Mouse (Mus musculus) ovary, postnatal 36 days (tissue): ENCODE measurements at regions not wholly inside any gene's neighbourhood (a gene's known extent, or its start where the extent isn't known, plus 50 kb on each side); places are given as distances from the start of the nearest gene placed in this dataset.
A peak's percentile ranks its signal among the peaks of the same experiment; 100 is the strongest.

Source experiments
- DNase-seq: peaks from one replicate; pipeline ENCODE4 v3.0.0; 2022; ENCODE audit warnings: low spot score, mixed read lengths

DNA sequence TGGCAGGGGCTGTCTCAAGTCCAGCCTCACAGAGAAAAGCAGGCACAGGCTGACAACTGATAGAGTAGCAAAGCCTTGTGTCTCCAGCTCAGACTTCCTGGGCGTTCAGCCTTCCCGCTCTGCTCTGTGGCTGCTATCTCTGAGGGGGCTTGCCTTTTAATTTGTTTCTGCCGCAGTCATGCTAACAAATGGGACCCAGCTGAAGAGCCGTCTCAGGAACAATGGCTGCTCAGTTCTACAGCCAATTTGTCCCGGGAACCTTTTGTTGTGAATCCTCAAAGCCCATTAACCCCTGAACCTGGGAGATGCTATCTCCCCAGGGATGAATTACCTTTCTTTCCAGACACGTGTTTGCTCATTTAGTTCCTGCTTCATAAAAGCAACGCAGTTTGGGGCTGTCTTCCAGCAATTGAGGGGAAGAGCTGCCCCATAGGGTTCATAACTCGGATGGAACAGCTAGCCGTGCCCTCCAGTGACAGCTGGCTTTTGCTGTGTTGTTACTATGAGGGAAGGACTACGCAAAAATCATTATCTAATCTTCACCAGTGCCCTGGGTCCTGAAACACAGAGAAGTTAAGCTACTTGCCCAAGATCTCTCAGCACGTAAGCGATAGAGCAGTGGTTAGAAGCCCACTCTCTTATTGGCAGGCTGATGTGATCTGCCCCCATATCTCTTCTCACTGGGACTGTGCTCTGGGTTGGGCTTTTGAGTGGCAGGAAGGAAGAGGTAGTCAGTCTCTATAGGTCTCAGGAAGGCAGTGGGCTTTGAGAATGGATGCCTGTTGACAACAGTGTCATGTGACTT lies 240.9 kb downstream of the Rybp start:
- no peak for DNase-seq

DNA sequence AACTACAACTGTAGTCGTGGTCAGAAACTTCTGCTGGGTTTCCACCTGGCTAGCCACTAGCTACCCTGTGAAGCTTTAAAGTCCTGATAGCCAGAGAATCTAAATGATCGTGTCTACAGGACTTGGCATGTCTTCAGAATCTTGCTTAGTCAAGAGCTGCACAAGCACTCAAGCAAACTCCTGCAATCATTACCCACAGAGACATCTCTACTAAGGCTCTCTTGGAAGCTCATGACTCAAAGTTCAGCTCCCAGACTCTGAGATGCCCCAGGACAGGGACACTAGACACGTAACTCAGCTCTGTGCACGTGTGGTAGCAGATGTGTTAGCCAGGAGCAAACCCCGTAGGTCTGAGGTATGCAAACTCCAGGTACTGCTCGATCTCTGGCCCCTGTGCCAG lies 242.2 kb downstream of the Rybp start:
- no peak for DNase-seq

DNA sequence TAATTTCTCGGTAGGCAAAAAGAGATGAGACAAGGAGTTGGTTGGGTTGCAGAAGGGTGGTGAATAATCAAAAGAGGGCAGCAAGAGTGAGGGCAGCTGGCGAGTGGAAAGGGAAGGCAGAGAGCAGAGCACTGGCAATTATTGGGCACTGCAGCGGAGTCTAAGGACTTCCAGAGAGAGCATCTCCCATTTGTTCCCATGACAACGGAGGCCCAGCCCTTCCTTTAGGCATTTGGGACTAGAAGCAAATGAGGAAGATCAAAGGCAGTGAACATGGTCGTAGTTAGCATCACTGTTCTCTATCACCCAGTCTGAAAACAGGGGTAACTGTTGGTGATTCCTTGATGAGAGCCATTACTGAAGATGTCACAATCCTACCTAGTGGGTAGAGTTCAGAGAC lies 246.1 kb downstream of the Rybp start:
- DNase-seq: no peak

DNA sequence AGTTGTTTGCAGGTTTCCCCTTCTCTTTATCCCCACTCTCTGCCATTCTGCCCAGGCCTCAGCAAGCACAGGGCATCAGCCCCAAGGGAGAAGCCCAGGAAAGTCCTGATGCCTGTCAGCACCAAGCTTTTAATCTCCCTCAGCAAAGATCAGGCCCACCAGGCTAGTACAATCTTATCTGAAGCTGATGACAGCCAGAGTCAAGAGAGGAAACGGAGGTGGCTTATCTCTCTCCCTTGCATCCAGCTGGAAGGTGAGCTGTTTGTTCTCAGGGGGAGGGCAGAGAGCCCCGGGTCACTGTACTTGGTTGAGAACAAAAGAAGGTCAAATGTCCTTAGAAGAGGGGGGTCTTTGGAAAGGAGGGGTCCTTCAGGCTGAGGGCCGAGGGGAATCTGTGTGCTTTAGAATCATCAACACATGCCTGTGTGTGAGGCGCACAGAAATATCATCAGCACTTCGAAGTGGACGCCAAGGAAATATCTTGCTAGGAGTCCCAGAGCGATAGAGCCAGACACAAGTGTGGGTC lies 246.8 kb downstream of the Rybp start:
- DNase-seq: no peak

DNA sequence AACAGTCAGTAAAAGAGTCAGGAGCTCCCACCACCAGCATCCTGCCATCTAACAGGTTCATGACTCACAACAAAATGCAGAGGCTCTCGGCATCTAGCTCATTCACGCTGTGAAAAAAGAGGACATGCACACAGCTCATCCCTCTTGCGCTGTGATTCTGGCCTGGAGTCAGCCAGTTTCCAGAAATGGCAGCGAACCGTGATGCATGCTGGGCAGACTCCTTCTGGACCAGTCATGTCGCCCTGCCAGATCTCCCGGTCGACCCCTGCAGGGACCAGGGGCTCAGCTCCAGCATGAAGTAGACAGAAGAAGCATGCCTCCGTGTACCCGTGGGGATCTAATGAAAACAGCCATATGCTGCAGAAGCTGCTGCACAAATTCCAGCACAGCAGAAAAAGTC lies 254.6 kb downstream of the Rybp start:
- no peak for DNase-seq

DNA sequence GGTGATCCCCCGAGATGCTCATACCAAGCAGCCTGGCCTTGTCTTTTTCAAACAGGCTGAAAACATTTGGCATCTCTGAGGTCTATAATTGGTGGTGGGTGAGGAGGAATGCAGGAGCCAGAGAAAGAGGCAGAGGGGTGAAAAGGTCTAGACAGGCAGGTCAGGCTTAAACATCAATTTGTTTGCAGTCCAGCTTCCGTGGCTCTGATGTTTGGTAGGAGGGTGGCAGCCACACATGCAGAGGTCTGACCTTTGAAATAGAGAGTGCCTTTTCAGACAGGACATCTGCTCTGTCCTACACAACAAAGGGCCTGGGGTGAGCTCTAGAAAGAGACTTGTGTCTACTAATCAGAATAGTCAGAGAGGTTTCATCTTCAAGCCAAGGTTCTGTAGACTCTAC lies 256.8 kb downstream of the Rybp start:
- DNase-seq: no peak

DNA sequence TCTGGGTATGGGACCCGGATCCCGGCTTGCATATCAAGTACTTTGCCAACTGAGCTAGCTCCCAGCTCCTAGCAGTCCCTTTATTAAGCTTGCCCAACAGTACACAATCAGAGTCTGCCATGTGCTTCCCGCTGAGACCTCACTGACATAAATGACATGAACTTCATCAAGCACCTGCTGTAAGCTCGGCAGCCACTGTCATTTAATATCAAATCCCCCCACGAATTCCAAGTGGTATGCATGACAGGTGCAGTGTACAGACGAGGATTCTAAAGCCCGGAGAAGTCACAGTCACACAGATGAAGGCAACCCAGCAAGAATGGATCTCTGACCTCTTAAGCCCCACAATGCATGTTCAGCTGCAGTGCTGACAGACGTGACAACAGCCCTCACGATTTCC lies 257.3 kb downstream of the Rybp start:
- DNase-seq: no peak

DNA sequence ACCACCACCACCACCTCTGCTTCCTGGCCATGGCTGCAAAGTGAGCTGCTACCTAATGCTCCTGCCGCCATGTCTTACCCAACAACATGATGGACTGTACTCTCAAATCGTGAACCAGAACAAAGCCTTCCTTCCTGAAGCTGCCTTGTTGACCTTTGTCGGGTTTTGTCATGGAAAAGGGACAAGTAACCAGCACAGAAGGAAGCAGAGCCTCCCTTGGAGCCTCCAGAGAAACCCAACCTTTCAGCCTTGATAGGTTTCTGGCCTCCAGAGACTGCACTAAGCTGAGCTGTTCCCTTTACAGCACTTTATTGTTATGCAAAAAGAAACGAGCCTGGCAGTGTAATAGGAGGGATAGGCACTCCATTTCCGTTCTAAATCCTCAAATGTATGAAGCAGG lies 259.8 kb downstream of the Rybp start:
- DNase-seq: no peak

DNA sequence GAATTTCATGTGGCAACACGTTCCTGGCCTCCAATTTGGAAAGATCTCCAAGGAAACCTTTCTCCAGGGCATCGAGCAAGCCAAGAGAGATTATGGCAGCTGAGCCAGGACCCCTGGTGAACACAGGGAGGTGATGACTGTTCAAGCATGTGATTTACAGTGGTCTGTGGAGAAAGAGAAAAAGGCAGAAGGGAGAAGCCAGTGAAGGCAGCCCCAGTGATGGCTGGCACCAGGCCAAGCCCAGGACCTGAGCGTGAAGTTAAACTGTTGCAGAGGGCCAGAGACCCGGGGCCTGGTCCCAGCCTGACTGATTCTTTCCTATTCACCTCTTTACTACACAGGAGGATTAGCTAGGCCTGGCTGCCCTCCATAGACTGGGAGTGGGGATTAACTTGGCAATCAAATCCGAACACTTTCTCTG lies 261.7 kb downstream of the Rybp start:
- no peak for DNase-seq

DNA sequence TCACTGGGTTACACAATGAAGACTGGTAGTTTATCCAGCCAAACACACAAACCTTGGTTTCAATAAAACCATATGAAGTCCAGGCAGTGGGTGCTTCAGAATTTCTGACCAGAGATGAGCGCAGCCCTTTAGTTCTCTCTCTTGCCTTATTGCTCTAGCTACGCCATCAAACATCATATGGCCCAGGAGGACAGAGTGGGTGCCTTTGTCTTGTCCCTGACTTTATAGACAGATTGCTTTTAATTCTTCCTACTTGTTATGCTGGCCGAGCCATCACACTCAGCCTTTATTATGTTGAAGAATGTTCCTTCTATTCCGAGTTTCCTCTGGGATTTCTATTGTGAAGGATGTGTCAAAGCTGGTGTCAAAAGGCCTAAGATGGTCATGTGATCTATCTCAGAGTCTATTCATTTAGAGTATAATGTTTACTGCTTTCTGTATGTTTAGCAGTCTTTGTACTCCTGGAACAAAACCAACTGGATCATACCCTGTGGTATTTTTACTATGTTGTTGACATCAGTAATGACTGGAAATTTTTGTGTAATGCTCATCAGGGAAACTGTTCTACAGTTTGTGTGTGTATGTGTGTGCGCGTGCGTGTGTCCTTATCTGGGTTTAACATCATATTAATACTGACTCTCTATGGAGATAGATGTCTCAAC lies 263.7 kb downstream of the Rybp start:
- no peak for DNase-seq

DNA sequence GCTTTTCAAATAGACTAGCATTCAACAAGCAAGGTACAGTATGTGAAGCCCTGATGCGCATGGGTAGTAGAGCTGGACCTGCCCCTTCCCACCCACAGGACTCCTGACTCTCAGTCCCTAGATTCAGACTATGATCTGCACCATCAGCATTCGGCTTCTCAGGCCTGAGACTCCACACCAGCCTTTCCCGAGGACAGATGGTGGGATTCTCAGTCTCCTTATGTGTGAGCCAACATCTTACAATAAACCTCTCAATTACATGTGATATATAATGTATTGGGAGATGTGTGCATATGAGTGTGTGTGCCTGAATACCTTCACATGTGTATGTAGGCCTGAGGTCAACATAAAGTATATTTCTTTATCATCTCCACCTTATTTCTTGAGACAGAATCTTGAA lies 268.3 kb downstream of the Rybp start:
- DNase-seq: no peak

DNA sequence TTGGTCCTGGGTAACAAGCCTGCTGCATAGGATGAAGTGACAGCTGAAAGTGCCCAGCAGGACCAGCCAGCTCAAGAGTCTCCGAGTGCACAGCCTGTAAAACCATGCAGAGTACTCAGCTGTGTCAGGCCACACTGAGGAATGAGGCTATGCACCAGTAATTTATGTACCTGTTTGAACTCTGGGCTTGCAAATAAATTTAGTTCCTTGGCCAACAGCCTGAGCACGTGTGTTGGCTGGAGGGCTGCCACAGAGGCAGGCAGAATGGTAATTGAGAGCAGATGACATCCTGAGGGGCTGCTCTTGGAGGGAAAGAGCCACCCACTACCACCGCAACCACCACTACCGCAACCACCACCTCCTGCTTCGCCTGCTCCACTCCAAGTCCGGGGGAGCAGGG lies 273.3 kb downstream of the Rybp start:
- peak; percentile 34 for DNase-seq

DNA sequence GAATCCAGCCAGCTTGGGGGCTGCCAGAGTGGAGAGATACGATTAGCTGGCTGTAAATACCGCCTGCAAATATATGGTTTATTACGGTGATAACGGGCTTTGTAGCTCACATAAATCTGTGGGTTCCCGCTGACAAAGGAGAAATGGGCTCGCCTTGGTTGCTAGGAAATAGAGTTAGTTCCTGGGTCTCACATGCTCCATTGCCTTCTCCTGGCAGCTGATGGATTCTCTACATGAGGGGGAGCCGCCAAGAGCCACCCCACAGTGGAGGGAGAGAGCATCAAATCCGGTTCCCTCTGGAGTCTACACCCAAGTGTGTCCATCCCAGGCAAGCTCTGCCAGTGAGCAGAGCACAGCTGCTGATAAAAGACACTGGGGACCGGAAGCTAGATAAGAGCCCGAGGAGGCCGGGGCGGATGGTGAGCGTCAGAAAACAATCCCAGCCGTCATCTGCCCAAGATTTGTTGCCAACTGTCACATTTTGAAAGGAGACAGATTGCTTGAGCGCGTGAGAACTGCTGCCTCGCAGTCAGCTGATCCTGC lies 275.7 kb downstream of the Rybp start:
- peak; percentile 43 for DNase-seq

DNA sequence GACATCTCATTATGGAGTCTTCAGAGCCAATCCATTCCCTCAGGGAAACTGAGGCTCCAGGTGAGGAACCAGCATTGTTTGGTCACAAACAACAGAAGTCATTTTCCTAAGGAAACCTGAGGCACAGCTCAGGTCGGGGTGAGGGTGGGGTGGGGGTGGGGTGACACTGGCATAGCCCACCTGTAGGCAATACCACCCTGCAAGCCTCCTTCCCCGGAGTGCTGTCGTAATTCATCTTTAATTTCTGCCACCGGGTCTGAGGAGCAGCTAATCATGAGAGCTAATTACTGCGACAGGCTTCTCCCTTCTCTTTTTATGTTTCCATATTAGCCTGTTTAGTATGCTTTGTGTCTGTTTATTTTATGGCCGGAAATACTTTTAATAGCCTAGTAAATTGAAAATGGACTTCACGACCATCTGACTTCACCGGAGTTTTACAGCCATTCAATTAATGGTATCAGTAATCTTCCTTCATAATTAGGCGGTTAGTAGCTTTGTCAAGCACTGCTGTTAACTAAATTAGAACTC lies 276.3 kb downstream of the Rybp start:
- DNase-seq: no peak

DNA sequence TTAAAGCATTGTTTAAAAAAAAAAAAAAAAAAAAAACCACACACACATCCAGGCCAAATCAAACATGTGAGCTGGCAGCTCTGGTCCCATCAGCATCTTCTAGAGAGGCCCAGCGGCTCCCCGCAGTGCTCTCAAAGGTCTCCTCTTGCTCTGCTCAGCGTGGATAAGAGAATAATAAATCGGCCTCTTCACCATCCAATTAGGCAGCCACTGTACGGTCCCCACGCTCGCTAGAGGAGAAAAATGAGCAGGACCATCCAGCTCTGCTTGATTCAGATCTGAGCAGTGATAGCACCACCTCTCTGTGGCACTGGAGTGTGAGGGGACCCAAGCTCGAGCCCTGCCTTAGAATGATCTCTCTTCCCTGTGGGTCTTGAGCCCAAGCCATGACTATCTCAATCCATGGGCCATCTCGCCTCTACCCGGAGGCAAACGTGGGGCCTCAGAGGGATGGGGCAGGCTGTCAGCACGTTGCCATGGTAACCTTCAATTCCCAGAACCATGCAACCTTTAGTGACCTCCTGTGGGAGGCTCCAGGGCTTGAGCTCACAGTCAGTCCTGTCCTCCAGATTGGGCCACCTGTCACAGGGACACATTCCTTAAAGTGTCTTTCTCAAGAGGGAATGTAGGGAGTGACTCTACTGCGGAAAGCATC lies 273.6 kb upstream of the Prok2 start:
- DNase-seq: no peak

DNA sequence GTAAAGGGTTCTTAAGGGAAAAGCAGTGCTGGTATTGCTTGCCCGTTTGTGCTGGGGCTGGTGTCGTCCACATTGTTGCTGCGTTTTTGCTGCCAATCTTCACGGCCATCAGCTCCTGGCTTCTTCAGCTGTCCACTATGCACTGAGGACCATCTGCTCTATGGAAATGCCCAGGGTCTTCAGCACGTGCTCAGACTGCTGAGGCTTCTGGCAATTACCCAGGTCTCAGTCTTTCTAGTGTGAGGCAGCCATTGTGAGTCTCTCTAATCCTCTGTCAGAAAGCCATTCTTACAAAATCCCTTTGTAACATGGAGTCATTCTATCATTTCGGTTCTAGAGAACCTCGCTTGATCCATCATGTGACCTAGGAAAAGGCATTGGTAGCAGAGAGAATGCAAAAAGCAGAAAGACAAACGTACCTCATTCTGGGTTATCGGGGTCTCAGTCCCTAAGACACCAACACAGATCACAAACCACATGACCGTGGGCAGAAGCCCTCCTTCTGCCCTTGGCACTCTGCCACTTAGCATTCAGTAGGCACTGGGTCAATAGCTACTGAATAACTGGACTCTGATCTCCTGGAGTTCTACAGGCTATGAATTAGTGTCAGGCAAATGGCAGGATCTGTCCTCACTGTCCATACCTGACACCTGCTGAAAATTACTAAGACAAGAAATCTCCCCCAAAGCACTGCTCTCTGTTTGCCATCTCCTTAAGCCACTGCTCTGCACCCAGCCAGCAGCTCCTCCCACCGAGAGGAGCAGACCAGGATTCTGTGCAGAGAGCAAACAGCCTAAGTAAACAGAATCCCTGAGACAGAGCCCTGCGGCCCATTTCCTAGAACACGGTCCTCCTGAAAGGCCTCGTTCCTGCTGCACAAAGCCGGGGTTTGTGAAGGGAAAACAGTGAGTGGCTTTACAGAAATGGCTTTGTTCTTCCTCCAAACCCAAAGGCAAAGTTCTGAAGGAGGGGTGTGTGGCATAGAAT lies 270.1 kb upstream of the Prok2 start:
- DNase-seq: no peak

DNA sequence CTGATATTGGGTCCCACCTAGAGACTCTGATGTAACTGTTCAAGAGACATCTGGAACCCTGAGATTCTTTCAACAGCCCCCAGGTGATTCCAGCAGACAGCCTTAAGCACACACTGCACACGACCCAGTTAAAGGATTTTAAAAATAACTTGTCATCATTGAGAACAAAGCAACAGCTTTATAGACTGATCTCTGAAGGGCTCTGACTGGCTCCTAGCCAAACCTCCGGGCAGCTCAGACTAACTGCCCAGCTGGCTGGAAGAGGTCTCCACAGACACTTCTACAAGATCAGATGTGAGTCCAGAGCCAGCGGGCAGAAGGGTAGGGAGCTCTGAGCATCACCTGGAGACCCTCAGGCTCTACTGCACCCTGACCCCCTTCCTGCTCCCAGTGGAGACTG lies 267.8 kb upstream of the Prok2 start:
- no peak for DNase-seq

DNA sequence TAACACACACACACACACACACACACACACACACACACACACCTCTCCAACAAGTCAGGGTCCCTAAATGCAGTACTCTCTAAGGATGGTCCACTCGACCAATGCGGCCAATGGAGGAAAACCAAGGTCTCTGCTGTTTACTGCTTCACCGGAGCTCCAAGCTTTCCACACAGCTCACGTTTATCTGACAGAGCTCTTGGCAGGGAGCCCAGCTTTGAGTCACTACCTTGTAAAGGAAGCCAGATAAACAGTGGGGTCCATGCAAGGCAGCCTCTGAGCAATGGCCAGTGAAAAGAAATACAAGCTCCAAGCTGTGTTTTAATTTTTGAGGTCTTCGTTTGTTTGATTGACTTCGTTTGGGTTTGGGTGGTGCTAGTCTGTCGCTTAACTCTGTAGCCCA lies 264.9 kb upstream of the Prok2 start:
- DNase-seq: peak; percentile 82

DNA sequence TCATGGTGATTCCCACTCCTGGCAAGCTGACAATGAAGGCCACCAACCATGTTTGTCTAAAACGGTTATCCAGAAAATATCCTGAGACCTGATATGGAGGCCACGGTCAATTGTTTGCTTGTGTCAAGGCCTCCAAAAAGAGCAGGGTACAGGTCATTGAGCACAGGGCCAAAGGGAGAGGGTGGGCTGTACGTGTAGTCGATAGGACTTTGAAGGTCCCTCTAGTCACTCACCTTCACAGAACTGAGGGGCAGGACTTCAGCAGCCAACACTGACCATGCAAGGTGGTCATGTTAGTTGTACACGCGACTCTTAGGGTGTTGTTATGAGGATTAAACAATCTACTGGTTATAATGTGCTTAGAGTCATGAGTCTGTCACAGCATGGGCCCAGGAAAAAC lies 264.4 kb upstream of the Prok2 start:
- DNase-seq: no peak

DNA sequence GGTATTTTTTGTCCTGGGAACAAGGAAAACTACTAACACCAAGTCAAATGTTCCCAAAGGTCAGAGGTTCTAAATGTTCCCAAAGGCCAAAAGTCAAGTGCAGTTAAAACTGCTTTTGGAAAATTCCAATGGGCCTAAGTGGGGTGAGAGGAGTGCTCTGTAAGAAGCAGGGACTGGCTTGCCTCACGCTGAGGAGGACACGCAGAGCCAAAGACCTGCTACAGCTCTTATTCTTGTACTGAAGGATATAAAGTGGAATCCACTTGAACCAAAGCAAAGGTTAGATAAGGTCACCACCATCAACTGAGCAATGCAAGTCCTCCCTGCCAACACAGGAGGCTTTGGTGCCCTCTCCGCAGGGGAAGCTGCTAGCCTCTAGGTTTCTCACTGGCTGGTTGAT lies 260.3 kb upstream of the Prok2 start:
- no peak for DNase-seq

DNA sequence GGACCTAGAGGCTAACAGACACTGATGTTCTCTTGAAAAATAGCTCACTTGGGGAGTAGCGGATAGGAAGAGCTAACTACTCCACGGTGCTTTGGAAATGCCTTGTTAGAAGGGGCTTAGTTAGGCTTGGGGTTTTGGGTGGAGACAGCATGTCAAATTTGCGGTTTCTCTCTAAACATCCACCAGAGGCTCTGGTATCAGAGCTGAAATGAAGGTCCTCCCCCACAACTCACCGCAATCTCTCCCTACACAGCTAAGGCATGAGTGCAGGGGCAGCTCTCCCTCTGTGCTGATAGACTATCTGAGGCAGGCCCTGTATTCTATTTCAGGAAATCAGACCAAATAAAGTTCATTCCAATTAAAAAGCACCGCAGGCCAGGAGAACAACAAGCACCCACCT lies 259.1 kb upstream of the Prok2 start:
- no peak for DNase-seq
